Mouse (Mus musculus) limb, embryonic 15.5 days (tissue): ENCODE data around the gene Slc8b1. TPM values are rescaled to one million over a fixed set of nuclear protein-coding genes. Genes with fewer than 3 reads are reported as not detected.
A peak's percentile ranks its signal among the peaks of the same experiment; 100 is the strongest.

Experiments used
- ATAC-seq: fragments of 200-750 bp; cut with Nextera tagmentation; 2 replicates; pipeline ENCODE4 v1.8.0; 2017; ENCODE audit warnings: low read depth, moderate TSS enrichment; ENCODE audit not compliant: insufficient number of reproducible peaks, low FRiP score, low TSS enrichment
- H3K27ac ChIP-seq: fragments of 300-500 bp; sonication (generic); 2 replicates; pipeline ENCODE4 v1.5.1; 2015; ENCODE audit warnings: moderate library complexity, mild to moderate bottlenecking, inconsistent platforms
- H3K27me3 ChIP-seq: fragments of 300-500 bp; sonication (generic); 2 replicates; pipeline ENCODE4 v1.6.1; 2015; ENCODE audit warnings: inconsistent platforms
- H3K36me3 ChIP-seq: fragments of 300-500 bp; sonication (generic); 2 replicates; pipeline ENCODE4 v1.6.1; 2015; ENCODE audit warnings: inconsistent platforms
- H3K4me1 ChIP-seq: fragments of 300-500 bp; sonication (generic); 2 replicates; pipeline ENCODE4 v1.6.1; 2015; ENCODE audit warnings: inconsistent platforms
- H3K4me2 ChIP-seq: fragments of 300-500 bp; sonication (generic); 2 replicates; pipeline ENCODE4 v1.6.1; 2015; ENCODE audit warnings: mild to moderate bottlenecking, inconsistent platforms
- H3K4me3 ChIP-seq: fragments of 300-500 bp; sonication (generic); 2 replicates; pipeline ENCODE4 v1.5.1; 2015; ENCODE audit warnings: mild to moderate bottlenecking, inconsistent platforms
- H3K9ac ChIP-seq: fragments of 300-500 bp; sonication (generic); 2 replicates; pipeline ENCODE4 v1.6.1; 2015; ENCODE audit warnings: inconsistent platforms
- H3K9me3 ChIP-seq: fragments of 300-500 bp; sonication (generic); 2 replicates; pipeline ENCODE4 v1.6.1; 2016; ENCODE audit warnings: inconsistent platforms
- WGBS: fragments of 180-500 bp; shearing (Covaris S2); methylation state at CpG from one replicate; pipeline ENCODE4 v1.1.7; 2015; 5-methylcytosine and 5-hydroxymethylcytosine counted together
- polyA plus RNA-seq: library from polyadenylated mRNA; unstranded; fragments of >200 nt; fragmentation: Nextera tagmentation; extraction: Ambion mirVana; gene quantifications from 2 replicates; pipeline ENCODE4 v1.2.1, GENCODE M21; 2015

Gene Slc8b1
- polyA plus RNA-seq, result 12.0 and 13.4 TPM in 2 replicates

DNA sequence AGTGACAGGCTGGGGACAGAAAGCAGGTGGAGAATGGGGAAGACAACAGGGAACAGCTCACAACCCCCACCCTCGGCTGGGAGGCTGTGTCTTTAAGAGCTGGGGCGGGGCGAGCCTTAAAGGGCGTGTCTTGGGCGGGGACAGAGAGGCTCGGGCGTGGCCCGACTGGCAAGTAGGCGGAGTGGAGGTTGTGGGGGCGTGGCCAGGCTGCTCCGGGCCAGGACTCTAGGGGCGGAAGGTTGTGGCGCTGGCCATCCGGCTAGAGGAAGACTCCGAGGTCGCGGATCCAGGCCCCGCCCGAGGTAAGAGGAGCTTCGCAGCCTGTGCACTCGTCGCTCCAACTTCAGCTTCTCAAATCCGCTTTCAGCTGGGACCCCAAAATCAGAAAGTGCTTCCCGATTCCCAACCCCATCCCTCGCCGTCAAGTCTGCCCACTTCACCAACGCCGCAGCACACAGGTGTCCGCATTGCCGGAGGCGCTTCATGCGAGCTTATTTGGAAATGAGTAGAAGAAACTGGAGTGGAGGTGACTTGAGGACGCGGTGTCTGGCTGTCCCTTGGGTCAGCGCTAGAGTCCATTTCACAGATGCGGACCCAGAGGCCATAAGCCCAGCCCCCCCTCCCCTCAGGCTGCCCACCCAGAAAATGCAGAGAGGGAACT is at the start of gene Slc8b1:
TSS of gene Slc8b1 (plus strand) at position 187 of the 661 bp plus-strand sequence.
- WGBS, result under 1% methylated on average over 36 of the region's 36 CpGs
- Histone ChIP-seq H3K4me3 (peak within 1 kb of the TSS; percentile 55), H3K36me3 (no peaks in the 10 kb centered on the region), H3K27me3 (no peaks in the 10 kb centered on the region), H3K4me2 (peak within 1 kb of the TSS; percentile 66), H3K27ac (peak within 1 kb of the TSS; percentile 1; the same call in 1 of the 2 replicates), H3K4me1 (peaks cover 53% of the 10 kb centered on the region), H3K9ac (peak within 1 kb of the TSS; percentile 24; the same call in 1 of the 2 replicates), H3K9me3 (no peaks in the 10 kb centered on the region)
- ATAC-seq, result peak; percentile 82

DNA sequence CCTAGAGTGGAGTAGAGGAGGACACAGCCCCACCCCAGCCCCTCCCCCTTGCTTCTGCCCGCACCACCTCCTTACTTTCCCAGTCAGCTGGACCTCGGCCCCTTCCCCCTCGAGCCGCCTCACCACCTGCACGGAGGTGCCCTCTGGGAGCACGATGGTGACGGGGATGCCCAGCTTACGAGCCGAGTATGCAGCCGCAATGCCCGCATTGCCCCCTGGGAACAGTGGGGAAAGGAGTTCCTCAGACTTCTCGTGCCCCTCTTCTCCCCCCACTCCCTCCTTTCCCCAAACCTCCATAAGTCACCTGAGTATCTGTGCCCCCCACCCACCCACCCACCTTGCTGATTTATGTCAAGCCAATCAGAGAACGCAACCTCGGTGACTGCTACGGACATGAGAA is 49.1 kb upstream of the Slc8b1 start:
- H3K27ac ChIP-seq, result no peak overlapping the region
- H3K4me1 ChIP-seq, result no peaks in the 10 kb centered on the region
- no peak for ATAC-seq
- H3K4me3 ChIP-seq, result no peak overlapping the region
- peaks cover 31% of the 10 kb centered on the region for H3K27me3 ChIP-seq
- no peaks in the 10 kb centered on the region for H3K36me3 ChIP-seq
- H3K9ac ChIP-seq, result no peak overlapping the region
- H3K4me2 ChIP-seq, result no peak overlapping the region
- 64% methylated on average over 15 of the region's 15 CpGs for whole genome bisulfite sequencing
- no peaks in the 10 kb centered on the region for H3K9me3 ChIP-seq

DNA sequence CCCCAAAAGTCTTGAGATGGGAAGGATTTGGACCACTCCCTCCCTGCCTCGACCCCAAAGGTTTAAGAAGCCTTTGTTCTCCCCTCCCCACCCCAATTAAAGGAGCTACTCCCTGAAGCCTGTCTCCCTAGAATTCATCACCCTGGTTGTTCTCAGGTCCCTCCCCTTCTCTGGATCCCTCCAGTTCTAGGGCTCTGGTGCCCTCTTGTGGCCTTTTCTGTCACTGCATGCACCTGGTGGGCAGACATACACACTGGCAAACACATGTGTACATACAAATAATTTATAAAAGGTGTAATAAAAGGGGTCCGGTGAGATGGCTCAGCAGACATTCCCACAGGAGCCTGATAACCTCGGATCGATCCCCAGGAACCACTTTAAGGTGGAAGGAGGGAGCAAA is 46.6 kb upstream of the Slc8b1 start:
- Histone ChIP-seq H3K27me3 (peaks cover 26% of the 10 kb centered on the region), H3K4me3 (no peak overlapping the region), H3K9me3 (no peaks in the 10 kb centered on the region), H3K4me1 (no peaks in the 10 kb centered on the region), H3K36me3 (no peaks in the 10 kb centered on the region), H3K9ac (no peak overlapping the region), H3K4me2 (no peak overlapping the region), H3K27ac (no peak overlapping the region)
- 79% methylated on average over 4 of the region's 4 CpGs for WGBS
- no peak for ATAC-seq

DNA sequence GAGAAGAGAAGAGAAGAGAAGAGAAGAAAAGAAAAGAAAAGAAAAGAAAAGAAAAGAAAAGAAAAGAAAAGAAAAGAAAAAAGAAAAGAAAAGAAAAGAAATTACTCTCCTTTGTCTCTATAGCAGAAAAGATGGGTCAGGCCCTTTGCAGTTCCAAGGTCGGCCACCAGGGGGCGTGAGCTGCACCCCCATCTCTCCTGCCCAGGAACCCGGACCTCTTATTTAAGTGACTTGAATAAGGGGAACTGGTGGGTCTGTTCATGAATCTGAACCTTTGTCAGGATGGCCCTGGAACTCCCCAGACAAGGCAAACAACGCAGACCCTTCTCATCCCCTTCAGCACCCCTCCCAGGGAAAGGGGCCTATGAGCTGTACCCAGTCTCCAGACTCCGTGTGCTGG is 45.9 kb upstream of the Slc8b1 start:
- no peak overlapping the region for H3K27ac ChIP-seq
- ATAC-seq, result no peak
- WGBS, result 39% methylated on average over 5 of the region's 5 CpGs

DNA sequence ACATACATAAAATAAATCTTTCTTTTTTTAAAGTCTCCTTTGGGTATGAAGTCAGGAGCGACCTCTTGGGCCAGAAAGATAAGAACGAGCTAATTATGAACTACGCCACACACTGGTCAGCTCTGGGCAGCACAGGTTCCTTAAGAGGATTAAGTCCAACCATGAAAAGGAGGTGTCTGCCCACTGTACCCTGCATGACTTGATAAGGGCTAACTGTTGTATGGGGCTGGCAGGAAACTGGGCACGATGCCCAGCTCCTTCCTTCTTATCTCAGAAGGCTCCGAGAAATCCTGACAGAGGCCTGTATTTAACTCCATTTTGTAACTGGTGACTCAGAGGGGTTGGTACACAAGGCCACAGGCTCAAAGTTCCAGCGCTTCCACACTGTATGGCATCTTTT is 45.1 kb upstream of the Slc8b1 start:
- Histone ChIP-seq H3K4me1 (no peaks in the 10 kb centered on the region), H3K27ac (no peak overlapping the region), H3K9me3 (no peaks in the 10 kb centered on the region), H3K4me2 (no peak overlapping the region), H3K36me3 (no peaks in the 10 kb centered on the region), H3K4me3 (no peak overlapping the region), H3K27me3 (peaks cover 18% of the 10 kb centered on the region), H3K9ac (no peak overlapping the region)
- no peak for ATAC-seq
- 84% methylated on average over 6 of the region's 6 CpGs for WGBS

More for the DNA sequence above, 45.9 kb upstream of the Slc8b1 start:
- Histone ChIP-seq H3K4me1 (no peaks in the 10 kb centered on the region), H3K27me3 (peaks cover 21% of the 10 kb centered on the region), H3K9me3 (no peaks in the 10 kb centered on the region), H3K4me3 (no peak overlapping the region), H3K9ac (no peak overlapping the region), H3K4me2 (no peak overlapping the region), H3K36me3 (no peaks in the 10 kb centered on the region)

DNA sequence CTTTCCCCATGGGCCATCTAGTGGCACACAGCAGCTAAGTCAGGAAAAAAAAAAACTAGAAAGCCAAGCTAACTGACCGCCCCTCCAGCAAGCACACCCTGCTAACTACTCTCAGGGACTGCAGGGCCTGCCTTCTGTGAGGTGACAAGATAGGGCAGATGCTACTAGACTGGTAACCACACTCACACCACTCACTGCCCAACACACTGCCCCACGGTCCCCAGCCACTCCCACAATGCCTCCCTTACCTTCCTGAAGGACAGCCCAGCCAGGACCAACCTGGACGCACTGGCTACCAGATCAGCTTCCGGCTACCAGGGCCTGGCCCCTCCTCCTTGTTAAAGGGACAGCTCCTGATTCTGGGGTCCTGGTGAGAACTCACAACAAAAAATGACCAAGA is 43.9 kb upstream of the Slc8b1 start:
- H3K4me2 ChIP-seq, result no peak overlapping the region
- 10% methylated on average over 4 of the region's 4 CpGs for WGBS
- no peaks in the 10 kb centered on the region for H3K4me1 ChIP-seq
- H3K9ac ChIP-seq, result no peak overlapping the region
- H3K36me3 ChIP-seq, result no peaks in the 10 kb centered on the region
- H3K27ac ChIP-seq, result no peak overlapping the region
- peaks cover 8% of the 10 kb centered on the region; the same call in 1 of the 2 replicates for H3K27me3 ChIP-seq
- no peak overlapping the region for H3K4me3 ChIP-seq
- ATAC-seq, result no peak
- no peaks in the 10 kb centered on the region for H3K9me3 ChIP-seq

DNA sequence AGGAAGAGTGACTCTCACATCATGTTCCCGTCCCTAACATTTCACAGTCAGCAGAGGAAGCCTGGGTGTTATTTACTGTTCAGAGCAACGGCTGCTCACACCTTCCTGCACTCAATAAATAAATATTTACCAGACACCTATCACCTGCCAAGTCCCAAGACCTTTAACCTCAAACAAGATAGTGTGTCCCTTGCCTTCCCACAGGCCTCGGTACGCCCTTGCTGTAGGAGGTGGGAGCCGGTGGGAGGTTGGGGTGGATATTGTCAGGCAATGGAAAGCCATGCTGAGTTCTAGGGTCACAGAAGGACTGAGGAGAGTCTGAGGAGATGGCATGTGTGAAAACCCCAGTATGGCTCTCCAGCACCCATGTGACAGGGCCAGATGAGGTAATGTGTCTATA is 42.6 kb upstream of the Slc8b1 start:
- H3K9ac ChIP-seq, result no peak overlapping the region
- no peaks in the 10 kb centered on the region for H3K4me1 ChIP-seq
- ATAC-seq, result no peak
- no peak overlapping the region for H3K27ac ChIP-seq
- no peaks in the 10 kb centered on the region for H3K36me3 ChIP-seq
- no peaks in the 10 kb centered on the region for H3K9me3 ChIP-seq
- H3K4me2 ChIP-seq, result no peak overlapping the region
- 0 out of 2 replicates have a peak, but pooled peaks cover under 1% of the 10 kb centered on the region for H3K27me3 ChIP-seq
- WGBS, result 76% methylated on average over 5 of the region's 5 CpGs
- no peak overlapping the region for H3K4me3 ChIP-seq

DNA sequence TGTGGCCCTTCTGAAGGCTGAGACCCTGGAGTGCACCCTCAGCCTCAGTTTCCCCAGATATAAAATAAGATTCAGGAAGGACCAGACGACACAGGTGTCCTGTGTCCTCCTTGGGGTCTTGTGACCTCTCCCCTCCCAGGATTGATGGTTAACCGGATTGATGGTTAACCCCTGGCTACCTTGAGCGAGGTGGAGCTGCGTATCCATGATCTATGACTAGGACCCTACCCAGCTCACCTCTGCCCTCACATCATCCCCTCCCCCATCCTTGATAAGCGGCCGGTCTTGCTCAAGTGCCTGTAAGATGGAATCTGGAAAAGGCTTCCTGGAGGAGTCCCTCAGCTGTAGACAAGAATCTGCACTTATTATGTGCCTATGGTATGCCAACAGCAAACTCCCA is 42.1 kb upstream of the Slc8b1 start:
- no peaks in the 10 kb centered on the region for H3K9me3 ChIP-seq
- no peak overlapping the region for H3K27ac ChIP-seq
- WGBS, result 87% methylated on average over 6 of the region's 6 CpGs
- no peak for ATAC-seq
- no peaks in the 10 kb centered on the region for H3K36me3 ChIP-seq
- no peaks in the 10 kb centered on the region for H3K27me3 ChIP-seq
- no peaks in the 10 kb centered on the region for H3K4me1 ChIP-seq
- no peak overlapping the region for H3K4me2 ChIP-seq
- no peak overlapping the region for H3K4me3 ChIP-seq
- H3K9ac ChIP-seq, result no peak overlapping the region

DNA sequence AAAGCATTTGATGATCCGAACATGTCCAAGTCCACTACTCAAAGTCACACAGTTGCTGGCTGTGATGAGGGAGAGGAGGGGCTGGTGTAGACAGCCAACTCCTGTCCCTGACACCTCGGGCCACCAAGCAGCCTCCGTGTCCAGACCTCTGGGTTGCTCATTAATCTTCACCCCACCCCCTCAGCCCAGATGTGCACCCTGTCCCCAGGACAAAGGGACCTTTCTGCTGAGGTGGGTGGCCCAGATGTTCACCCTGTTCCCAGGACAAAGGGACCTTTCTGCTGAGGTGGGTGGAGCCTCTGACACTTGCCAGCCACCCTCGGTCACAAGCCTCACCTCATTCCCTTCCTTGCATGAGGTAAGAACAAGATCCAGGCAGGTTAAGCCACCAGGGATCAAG is 39.4 kb upstream of the Slc8b1 start:
- Histone ChIP-seq H3K36me3 (no peaks in the 10 kb centered on the region), H3K4me1 (no peaks in the 10 kb centered on the region), H3K9ac (no peak overlapping the region), H3K4me2 (no peak overlapping the region), H3K27me3 (no peaks in the 10 kb centered on the region), H3K27ac (no peak overlapping the region), H3K9me3 (no peaks in the 10 kb centered on the region), H3K4me3 (no peak overlapping the region)
- no peak for ATAC-seq
- WGBS, result 35% methylated on average over 4 of the region's 4 CpGs

DNA sequence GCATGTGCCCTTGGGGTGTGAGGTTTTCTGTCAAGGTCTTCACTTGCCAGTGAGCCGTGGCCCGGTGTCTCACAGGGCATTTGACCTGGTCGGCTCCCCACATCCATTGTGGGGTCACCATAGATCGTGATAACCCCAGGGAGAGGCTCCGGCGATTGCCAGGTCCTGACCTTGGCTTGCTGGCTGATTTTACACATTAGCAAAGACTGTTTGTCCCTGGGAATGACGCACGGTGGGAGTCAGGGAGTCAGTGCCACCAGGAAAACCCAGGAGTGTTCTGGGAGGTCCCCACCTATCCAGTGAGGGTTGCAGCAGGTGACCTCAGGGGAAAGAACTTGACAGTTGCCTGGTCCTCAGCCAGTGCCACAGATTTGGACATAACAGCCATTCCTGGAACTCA is 38.2 kb upstream of the Slc8b1 start, which contains the start of gene Sdsl:
TSS of gene Sdsl (minus strand) at position 41 of the 400 bp plus-strand sequence.
- H3K27ac ChIP-seq, result no peak within 1 kb of the TSS
- H3K4me3 ChIP-seq, result no peak within 1 kb of the TSS
- no peaks in the 10 kb centered on the region for H3K36me3 ChIP-seq
- ATAC-seq, result no peak
- no peaks in the 10 kb centered on the region for H3K9me3 ChIP-seq
- 81% methylated on average over 8 of the region's 8 CpGs for WGBS
- no peak within 1 kb of the TSS for H3K9ac ChIP-seq
- H3K27me3 ChIP-seq, result 0 out of 2 replicates have a peak, but pooled peaks cover 4% of the 10 kb centered on the region
- H3K4me1 ChIP-seq, result no peaks in the 10 kb centered on the region
- no peak within 1 kb of the TSS for H3K4me2 ChIP-seq

DNA sequence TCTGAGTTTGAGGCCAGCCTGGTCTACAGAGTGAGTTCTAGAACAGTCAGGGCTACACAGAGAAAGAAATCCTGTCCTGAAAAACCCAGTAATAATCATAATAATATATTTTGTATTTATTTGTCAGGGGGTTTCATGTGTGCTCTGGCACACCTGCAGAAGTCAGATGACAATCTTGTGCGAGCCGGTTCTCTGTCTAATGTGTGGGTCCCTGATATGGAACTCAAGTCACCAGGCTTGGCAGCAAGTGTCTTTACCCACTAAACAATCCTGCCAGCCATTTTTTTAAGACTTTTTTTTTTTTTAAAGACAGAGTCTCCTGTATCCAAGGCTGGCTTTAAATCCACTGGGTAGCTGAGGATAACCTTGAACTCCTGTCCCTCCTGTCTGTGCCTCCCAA is 37.6 kb upstream of the Slc8b1 start:
- no peaks in the 10 kb centered on the region for H3K36me3 ChIP-seq
- H3K4me2 ChIP-seq, result no peak overlapping the region
- no peaks in the 10 kb centered on the region for H3K9me3 ChIP-seq
- H3K27me3 ChIP-seq, result 0 out of 2 replicates have a peak, but pooled peaks cover 4% of the 10 kb centered on the region
- ATAC-seq, result no peak
- H3K4me1 ChIP-seq, result no peaks in the 10 kb centered on the region
- 85% methylated on average over 2 of the region's 2 CpGs for WGBS
- no peak overlapping the region for H3K9ac ChIP-seq
- no peak overlapping the region for H3K4me3 ChIP-seq
- no peak overlapping the region for H3K27ac ChIP-seq

DNA sequence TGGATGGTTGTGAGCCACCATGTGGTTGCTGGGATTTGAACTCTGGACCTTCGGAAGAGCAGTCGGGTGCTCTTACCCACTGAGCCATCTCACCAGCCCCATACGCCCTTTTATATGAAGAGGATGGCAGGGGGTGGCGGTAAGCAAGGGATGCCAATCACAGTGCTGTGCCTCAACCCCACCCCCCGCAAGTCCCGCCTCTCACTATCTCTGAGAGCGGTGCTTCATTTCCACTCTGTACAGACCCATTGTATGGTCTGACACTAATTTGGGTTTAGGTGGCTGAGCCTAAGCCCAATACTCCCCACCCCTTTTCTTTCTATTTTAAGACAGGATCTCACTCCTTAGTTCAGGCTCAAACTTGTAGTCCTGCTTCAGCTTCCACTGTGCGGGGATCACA is 35.1 kb upstream of the Slc8b1 start:
- no peak for ATAC-seq
- Histone ChIP-seq H3K27me3 (0 out of 2 replicates have a peak, but pooled peaks cover 4% of the 10 kb centered on the region), H3K4me2 (no peak overlapping the region), H3K36me3 (no peaks in the 10 kb centered on the region), H3K9ac (no peak overlapping the region), H3K27ac (no peak overlapping the region), H3K4me3 (no peak overlapping the region), H3K4me1 (no peaks in the 10 kb centered on the region), H3K9me3 (no peaks in the 10 kb centered on the region)
- WGBS, result 54% methylated on average over 8 of the region's 8 CpGs
